Mouse (Mus musculus): ENCODE results near the gene Eif4e2.

The Eif4e2 gene

DNA sequence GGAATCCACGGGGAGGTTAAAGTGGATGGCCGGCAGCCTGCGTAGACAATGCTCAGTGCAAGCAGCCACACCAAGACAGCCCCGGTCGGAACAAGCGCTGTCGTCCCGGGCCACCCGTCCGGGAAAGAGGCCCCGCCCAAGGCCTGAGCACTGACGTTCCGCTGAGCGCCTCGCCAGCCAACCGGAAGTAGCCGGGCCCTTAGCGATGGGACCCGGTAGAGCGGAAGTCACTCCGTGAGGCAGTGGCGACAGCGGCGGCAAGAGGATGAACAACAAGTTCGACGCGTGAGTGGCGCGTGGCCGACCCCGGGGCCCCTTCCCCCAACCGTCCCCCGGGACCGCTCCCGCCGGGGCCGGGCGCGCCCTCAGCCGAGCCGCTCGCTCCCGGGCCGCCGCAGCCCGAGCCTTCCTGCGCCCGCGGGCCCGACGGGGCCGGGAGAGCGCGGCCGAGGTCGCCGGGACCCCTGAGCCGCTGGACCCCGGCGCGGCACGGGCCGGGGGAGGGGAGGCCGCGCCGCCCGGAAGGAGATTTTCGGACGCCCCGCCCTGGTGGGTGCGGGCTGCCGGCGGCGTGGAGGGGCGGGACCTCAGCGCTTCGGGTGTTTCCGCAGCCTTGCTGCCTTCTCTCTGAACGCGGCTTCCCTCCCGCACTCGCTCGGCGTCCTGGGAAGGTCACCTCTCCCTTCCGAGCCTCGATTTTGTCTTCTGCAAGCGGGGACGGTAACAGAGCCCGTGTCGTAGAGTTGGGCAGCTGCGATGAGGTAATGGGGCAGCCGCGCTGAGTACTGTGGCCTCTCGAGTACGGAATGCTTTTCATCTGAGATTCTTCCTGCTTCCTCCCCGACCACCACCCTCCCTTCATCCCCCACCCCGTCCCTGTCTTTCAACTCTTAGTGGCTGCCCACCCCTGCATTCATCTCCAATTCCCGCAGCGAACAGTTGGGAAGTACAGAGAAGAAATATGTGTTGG, at the start of gene Eif4e2:
TSS of gene Eif4e2 (plus strand) at position 180 of the 970 bp plus-strand sequence.
- peak; percentile 90 for DNase-seq (ENCODE audit: low read depth, low spot score)

DNA sequence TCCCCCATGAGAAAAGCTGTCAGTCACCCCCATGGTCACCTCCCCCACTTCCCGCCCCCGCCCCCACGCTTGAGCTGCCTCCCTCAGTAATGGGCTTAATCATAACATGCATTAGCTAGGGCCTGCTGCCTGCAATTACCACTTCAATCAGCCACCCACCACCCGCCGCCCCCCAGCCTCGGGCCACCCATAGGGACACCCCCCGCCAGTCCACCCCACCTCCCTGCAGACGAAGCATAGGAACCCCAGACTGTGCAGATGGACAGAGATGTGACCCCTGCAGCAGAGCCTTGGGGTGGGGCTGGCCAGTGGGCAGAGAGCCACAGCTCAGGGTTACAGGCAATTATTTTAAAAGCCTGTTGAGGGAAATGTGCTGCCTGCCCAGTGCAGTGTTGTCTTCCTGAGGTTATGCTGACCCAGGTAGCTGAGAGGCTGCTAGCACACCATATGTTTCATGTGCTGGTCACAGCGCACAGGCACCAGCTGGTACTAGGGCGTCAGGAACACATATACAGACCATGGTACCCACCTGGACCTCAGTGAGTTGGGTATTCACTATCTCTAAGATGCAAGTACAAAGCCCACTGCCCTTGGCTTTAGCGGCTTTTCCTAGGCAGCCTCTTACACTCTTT, 49.4 kb upstream of the Eif4e2 start:
- no peak for DNase-seq (ENCODE audit: low read depth, low spot score)

DNA sequence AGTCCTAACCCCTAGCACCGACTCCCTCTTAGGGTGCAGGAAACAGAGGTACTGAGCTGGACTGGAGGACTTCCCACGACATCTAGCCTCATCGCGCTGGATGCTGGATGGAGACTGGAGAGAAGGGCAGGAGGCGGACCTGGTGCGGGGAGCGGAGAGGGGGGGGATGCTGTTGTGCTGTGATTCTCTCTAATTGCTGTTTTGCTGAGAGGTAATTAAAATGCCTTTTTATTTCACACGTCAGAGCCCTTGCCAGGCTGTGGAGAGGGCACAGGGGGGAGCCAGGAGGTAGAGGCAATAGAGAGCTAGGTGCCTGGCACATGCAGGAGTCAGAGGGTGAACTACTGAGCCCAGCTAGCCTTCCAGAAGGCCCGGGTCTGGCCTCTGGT, 48.9 kb upstream of the Eif4e2 start:
- DNase-seq (ENCODE audit: low read depth, low spot score): no peak

DNA sequence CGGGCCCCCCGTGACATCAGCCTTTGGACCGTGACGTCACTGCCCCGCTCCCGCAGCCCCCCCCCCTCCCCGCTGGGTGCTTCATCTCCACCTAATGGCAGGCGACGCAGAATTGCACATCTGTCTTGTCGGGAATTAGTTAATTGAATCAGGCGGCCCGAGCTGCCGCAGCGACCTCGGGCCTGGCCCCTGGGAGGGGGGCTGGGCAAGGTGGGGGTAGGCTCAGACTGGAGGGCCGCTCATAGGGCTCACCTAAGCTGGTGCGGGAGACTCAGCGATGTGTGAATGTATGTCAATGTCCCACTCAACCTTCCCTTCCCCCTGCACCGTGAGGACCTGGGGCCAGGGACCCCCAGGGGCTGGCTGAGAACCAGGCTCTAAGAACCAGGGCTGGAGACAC, 43.3 kb upstream of the Eif4e2 start:
- DNase-seq (ENCODE audit: low read depth, low spot score): no peak

DNA sequence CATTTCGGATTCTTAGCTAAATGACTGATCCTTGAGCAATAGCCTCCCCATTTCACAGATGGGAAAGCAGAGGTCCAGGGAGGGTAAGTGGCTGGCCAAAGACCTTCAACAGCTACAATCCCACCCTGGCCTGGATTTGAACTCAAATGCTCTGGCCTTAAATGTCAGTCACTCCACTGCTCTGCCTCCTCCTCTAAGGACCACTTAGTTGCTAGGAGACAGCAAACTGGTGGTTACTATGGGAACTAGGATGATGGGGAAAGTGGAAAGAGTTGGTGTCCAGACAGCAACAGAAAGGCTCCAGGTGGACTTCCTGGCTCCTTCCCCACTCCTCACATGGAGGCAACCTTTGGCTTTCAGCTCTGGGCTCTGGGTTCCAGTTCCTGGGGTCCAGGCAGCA, 42.4 kb upstream of the Eif4e2 start:
- no peak for DNase-seq (ENCODE audit: low read depth, low spot score)

DNA sequence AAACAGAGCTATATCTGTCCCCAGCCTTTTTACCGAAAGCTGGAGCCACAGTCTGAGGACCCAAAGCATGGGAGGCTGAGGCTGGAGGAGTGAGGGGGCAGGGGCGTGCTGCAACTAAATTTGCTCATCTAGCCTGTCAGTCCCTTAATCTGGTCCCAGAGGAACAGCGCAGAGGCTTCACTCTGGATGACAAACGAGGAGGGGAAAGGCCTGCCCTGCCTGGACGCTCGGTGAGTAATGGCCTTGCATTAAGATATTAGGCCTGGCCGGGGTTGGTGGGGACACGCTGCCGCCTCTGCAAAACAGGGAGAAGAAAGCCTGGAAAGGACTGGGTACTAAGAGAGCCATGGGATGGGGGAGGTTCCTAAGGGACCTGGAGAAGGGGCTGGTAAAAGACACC, 41.4 kb upstream of the Eif4e2 start:
- no peak for DNase-seq (ENCODE audit: low read depth, low spot score)

DNA sequence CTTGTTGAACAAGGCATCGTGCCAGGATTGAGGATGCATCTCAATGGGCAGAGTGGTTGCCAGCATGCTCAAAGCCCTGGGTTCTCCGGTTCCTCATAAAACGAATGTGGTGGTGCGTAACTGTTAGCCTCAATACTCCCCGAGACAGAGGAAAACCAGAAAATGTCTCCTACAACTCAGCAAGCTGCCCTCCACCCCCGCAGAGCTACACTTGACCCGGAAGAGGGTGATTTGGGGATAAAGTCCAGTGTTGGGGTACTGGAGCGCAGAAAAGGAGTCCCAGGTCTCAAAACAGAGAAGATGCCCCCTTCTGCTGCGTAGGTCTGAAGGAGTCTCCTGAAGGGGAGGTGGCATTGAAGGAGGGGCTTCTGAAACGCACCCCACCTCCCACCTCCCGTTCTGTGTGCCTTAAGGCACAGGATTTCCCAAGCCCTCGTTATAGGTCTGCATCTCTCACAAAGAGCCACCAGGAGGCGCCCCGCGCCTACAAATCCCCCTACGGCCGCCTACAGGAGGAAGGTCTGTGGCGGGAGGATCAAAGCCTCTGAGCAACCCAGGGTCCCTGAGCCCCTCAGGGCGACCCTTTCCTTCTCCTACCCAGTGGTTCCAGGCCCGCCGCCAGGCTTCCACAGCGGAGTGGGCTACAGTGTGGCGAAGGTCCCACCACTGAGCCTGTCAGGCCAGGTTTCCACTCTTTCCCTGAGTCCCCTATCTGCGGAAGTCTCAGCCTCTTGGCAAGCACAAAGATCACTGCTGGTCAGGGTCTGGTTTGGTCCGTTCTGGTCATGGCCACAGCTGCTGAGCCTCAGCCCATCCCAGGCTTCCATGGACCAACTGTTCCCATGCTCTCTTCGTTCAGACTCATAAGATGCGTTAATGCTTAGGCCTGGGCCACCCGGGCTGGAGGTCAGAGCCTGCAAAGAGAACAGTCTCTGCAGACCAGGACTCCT, 39.4 kb upstream of the Eif4e2 start:
- no peak for DNase-seq (ENCODE audit: low read depth, low spot score)

DNA sequence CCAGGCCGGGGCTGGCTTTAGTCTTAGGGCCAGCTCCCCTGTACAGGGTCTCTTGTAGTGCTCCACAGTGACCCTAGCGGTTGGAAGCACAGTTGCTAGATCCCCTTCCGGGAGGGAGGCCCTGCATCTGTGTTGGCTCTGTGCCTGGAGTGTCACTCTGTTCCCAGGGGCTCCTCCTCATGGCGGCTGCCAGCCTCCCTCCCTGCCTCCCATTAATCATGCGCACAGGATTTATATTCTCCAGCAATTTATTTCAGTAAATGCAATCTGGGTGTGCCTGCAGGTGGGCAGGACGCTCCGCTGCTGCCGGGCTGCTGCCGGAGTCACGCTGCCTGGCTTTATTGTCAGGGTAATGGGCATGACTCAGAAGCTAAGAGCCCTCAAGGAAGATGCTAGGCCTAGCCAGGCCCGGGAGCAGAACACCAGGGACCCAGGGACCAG, 37.8 kb upstream of the Eif4e2 start:
- DNase-seq (ENCODE audit: low read depth, low spot score): peak; percentile 48

DNA sequence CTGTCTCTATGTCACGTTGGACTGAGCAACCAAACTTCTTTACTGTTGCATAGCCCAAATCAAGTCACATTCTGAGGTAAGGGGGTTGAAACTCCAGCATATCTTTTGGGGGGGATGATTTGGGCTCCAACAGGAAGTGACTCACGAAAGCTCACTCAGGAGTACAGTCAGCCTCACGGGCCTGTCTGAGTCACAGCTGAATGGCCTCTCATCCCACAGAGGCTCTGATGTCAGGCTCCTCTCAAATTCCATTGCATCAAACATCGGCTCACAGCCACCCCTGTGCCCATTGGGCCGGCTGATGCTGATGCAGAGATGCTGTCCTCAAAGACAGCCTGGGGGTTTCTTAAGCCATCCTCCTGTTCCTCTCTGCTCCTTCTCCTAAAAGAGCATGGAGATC, 32.8 kb upstream of the Eif4e2 start:
- no peak for DNase-seq (ENCODE audit: low read depth, low spot score)

DNA sequence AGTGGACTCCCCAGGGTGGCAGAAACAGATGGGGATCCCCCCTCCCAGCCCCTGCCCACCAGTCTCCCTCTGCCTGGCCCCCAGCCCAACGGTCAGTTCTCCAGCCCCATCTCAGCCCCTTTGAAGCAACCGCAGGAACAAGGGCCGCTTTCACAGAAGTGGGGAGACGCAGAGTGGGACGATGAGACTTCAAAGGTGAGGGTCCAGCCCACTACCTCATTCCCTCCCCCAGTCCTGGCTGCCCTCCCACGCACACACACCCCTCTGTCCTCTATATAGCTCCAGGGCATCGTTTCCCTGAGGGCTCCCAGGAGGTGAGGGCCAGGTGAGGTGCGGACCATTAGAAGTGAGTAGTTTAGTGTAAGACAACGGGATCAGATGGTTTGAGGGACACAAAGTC, 30.7 kb upstream of the Eif4e2 start, which contains the start of gene Prss56:
TSS of gene Prss56 (plus strand) at position 301 of the 400 bp plus-strand sequence.
- no peak for DNase-seq (ENCODE audit: low read depth, low spot score)

DNA sequence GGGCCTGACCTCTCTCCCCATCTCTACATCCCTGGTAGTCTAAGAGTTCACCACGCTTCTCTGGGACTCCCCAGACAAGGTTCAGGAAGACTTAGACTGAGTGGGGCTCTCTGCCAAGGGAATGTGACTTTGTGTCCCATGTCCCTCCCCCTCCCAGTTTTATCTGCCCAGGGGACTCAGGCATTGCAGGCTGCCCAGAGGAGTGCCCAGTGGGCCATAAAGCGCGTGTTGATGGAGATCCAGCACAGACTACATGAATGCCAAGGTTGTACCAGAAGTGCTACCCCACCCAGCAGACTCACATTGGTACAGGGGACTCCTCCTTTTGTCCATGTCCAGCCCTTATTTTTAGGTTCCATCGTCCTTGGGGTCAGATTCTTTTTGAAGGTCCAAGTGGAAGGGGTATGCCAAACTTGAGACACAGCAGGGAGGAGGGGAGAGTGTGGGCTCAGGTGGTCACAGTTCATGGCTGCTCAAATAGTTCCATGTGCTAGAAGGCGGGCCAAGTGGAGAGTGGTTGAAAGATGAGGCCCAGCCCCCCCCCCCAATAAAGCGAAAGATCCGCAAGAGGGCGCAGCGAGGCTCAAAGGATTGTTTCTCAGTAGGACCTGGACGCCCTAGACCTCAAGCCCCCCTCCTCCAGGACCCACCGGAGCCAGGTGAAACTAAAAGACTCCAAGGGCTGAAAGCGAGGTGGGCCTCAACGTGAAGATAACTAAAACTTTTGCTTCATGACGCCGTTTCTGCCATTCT, 29.5 kb upstream of the Eif4e2 start:
- no peak for DNase-seq (ENCODE audit: low read depth, low spot score)

DNA sequence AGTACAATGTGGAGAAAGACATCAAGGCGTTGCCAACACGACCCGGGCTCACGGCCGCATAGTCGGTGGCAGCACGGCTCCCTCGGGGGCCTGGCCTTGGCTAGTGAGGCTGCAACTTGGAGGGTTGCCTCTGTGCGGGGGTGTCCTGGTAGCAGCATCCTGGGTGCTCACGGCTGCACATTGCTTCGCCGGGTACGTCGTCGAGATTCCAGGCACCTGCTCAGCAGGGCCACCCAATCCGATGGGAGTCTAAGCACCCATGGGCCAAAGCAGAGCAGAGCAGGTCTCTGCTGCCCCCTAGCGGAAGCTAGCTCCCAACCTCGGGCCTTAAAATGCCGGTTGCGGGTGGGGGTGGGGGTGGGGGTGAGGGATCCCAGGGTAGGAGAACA, 29.0 kb upstream of the Eif4e2 start:
- DNase-seq (ENCODE audit: low read depth, low spot score): peak; percentile 19

DNA sequence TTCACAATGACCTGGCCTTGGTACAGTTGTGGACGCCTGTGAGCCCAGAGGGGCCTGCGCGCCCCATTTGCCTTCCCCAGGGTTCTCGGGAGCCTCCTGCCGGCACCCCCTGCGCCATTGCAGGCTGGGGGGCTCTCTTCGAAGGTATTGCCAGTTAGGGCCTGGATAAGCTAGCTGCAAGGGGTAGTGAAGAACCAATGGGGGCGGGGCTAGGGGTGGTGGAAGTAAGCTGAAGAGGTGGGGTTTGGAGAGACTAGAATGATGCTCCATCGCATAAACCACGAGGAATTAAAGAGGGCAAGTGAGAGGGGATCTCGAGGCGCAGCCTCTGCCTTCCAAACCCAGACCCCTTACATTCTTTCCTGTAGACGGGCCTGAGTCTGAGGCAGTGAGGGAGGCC, 28.2 kb upstream of the Eif4e2 start:
- no peak for DNase-seq (ENCODE audit: low read depth, low spot score)

DNA sequence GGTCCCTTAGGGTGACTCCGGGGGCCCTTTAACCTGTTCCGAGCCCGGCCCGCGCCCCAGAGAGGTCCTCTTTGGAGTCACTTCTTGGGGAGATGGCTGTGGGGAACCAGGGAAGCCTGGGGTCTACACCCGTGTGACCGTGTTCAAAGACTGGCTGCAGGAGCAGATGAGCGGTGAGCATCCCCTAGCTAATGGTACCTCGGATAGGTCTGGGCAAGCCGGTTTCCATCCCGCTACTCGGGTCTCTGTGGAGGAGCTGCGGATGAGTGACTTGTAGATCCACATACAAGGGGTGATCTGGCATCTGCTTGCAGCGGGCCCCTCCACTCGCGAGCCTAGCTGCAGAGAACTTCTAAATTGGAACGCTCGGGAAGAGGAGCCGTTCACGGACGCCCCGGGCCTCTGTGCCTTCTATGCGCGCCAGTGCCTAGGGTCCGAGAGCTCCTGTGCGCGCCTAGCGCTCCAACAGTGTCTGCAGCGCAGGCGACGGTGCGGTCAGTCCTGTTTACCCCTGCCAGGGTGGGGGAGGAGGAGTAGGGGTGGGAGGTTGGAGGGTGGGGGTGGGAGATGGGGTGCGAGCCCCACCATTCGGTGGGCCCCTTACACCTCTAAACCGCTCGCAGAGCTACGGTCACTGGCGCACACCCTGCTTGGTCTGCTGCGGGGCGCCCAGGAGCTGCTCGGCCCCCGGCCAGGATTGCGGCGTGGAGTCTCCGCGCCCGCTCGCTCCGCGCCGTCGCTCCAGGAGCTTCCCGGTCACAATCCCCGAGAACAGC, 27.3 kb upstream of the Eif4e2 start:
- DNase-seq (ENCODE audit: low read depth, low spot score): no peak

DNA sequence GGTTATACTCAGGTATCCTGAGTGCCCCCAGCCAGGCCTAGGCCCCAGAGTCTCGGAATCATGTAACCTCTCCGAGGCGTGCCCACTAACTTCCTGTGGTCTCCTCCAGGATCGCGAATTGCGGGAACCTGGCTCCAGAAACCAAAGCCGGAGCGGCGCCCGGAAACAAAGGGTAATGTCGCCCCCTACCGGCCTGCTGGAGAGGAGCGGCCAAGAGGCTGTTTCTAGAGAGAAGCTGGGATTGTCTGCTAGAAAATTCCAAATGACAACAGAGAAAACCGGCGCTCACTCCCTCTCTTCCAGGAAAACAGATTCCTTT, 26.7 kb upstream of the Eif4e2 start:
- peak; percentile 28 for DNase-seq (ENCODE audit: low read depth, low spot score)

DNA sequence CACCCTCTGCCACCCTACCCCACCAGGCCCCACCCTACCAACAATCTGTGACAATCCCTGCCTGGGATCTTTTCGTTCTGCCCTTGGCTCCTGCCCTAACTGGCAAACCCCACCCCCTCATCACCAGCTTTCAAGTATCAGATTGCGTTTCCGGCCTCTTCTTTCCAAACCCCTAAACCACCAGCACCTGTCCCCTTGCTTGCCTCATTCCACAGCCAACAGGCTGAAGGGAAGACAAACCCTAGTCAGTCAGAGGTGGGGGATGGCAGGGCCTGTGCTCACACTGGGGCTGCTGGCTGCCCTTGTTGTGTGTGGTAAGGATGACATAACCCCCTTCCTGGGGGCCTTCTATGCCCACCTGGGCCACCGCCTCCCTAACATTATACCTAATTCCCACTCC, 23.3 kb upstream of the Eif4e2 start, which contains the start of gene Chrnd:
TSS of gene Chrnd (plus strand) at position 179 of the 400 bp plus-strand sequence.
- DNase-seq (ENCODE audit: low read depth, low spot score): no peak

DNA sequence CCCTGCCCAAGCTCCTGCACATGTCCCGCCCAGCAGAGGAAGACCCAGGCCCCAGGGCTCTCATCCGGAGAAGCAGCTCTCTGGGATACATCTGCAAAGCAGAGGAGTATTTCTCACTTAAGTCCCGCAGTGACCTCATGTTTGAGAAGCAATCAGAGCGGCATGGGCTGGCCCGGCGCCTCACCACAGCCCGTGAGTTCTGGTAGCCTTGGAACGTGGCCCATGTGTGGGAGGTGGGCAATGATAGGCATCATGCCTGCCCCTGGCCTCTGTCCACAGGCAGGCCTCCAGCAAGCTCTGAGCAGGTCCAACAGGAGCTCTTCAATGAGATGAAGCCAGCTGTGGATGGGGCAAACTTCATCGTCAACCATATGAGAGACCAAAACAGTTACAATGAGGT, 16.4 kb upstream of the Eif4e2 start:
- DNase-seq (ENCODE audit: low read depth, low spot score): no peak

DNA sequence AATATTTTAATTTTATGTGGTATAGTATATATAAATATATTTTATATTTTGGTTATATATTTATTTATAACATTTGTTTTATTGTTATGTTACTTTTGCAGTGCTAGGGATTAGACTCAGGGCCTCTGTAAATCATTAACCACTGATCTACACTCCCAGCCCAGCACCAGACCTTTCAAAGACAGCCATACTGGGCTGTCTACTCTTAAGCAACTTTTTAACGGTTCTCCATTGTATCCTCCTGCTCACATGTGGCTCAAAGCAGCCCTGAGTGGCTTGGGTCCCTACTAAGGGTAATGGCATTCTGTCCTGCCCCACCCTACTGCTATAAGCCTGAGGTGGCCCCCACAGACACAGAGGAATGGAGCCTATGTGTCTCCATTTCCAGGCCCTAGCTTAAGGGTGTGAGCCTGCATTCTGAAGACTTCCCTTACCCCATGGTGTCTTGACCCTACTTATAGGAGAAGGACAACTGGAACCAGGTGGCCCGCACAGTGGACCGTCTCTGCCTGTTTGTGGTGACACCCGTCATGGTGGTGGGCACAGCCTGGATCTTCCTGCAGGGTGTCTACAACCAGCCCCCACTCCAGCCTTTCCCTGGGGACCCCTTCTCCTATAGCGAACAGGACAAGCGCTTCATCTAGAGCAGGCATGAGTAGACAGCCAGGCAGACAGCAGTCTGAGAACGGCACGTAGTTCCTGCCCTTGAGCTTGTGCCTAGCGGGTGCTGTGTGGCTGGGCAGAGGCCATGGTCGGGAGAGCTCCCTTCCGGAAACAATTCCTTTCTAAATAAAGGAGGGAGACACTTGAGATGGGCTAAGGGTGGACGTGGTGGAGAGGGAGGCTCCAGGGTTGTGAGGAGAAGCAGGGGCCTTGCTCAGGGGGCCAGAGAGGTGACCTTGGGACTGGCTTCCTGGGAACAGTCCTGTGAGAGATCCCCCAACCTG, 15.3 kb upstream of the Eif4e2 start:
- no peak for DNase-seq (ENCODE audit: low read depth, low spot score)

DNA sequence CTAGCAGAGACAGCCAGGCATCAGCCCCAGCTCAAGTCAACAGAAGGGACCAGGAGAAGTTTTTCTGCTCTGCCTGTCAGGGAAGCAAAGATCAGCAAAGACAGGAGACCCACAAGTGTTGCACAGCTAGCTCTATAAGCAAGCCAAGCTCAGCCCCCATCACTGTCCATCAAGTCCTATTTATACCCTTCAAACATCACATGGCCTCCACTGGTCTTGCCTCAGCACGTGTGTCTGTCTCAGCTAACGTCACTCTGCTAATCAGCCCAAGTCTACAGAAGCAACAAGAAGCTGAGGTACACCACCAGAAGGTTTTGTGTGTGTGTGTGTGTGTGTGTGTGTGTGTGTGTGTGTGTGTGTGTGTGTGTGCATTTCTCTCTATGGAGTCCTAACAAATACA, 12.9 kb upstream of the Eif4e2 start:
- DNase-seq (ENCODE audit: low read depth, low spot score): no peak
